Mouse (Mus musculus) spleen, embryonic (tissue): ENCODE measurements around the gene Gm20388.

ENCODE experiments used
- CTCF ChIA-PET: fragments of 350-600 bp; sonication (Branson Sonifier 250); formaldehyde crosslinking; loops from one replicate; lab custom pipeline; 2022; lab: Charles Lee

Gene Gm20388

GRCm38 (mm10) chr8:122262835-122263234, 2352.2 kb downstream of the Gm20388 start:
- CTCF ChIA-PET, result no interaction called here

DNA sequence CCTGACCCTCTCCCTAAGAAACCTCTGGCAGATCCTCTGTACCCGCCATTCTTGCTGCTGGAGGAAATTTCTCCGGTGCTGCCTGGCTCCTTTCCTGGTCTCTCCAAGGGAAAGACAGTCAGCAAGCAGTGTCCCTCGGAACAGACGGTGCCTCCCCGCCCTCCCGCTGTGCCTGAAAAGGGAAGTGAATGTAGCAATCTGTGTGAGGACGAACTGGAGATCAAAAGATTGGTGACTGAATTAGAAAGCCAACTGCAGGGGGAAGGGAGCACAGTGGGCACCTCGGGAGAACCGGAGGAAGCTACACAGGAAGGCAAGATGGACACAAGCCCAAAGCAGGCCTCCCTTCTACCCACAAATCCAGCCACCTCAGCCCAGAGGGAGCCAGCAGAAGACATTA, 2353.6 kb downstream of the Gm20388 start:
- CTCF ChIA-PET, result interaction anchor here (0.8 kb wide), 1 partner anchor 67 kb away, joined by 3 read pairs; no protein-coding TSS in a partner anchor

- CTCF ChIA-PET, result no interaction called here
Observed at GRCm38 (mm10) chr8:122265522-122265921, 2354.9 kb downstream of the Gm20388 start.

DNA sequence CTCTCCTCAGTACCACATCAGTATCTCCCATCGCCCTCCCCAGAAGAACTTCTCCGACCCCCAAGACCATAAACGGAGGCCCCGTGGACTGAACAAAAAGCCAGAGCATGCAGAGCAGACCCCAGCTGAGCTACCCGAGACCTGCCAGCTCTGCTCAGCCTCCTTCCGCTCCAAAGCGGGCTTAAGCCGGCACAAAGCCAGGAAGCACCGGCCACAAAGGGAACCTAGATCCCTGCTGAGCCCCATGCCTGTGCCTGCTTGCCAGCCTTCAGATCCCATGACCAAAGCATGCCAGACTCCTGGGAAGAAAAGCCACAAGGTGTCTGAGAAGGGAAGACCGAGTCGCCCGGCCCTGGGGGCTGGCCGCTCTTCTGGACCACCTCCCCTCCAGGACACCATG, 2356.2 kb downstream of the Gm20388 start:
- CTCF ChIA-PET, result no interaction called here

DNA sequence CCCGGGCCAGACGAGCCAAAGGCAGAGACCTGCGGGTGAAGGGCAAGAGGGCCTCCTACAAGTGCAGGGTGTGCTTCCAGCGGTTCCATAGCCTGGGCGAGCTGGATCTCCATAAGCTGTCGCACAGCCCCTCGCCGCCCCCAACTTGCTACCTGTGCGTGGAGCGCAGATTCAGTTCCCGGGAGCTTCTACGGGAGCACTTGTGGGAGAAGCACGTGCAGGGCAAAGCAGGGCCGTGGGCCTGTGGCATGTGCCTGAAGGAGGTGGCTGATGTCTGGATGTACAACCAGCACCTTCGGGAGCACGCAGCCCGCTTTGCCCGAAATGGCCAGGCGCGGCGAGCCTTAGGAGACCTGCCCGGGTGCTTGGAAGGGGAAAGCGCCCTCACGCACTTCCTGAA, 2358.2 kb downstream of the Gm20388 start:
- CTCF ChIA-PET, result no interaction called here

- CTCF ChIA-PET, result interaction anchor here (0.6 to 0.7 kb wide), 2 partner anchors 10 to 107 kb away, joined by 3 read pairs; partner anchors contain the start of gene Zc3h18
Observed at GRCm38 (mm10) chr8:122269404-122269803, 2358.8 kb downstream of the Gm20388 start.

- CTCF ChIA-PET, result interaction anchor here (0.6 to 0.8 kb wide), 2 partner anchors 82 to 1799 kb away, joined by 4 to 8 read pairs; no protein-coding TSS in a partner anchor
Observed at GRCm38 (mm10) chr8:122270555-122270954, 2359.9 kb downstream of the Gm20388 start.

DNA sequence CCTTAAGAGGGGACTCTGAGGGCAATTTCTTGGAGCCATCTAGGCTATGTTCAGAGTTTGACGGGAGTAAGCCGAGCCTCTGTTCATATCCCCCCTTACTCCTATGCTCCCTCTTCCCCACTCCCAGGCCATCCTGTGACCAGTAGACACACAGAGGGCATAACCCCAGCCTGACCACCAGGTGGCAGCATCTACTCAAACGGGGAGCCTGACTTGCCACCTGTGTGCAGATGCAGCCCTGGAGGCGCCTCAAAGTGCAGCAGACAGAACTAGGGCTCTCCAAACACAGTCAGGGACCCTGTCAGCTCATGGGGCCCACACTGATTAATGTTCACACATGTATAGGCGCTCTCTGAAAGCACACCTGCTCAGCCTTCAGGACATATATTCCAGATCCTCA, 2362.5 kb downstream of the Gm20388 start:
- CTCF ChIA-PET, result interaction anchor here (4.6 kb wide), 1 partner anchor 60 kb away, joined by 28 read pairs; no protein-coding TSS in a partner anchor

GRCm38 (mm10) chr8:122273826-122274225, 2363.2 kb downstream of the Gm20388 start:
- CTCF ChIA-PET, result interaction anchor here (4.6 kb wide), 1 partner anchor 59 kb away, joined by 28 read pairs; no protein-coding TSS in a partner anchor

DNA sequence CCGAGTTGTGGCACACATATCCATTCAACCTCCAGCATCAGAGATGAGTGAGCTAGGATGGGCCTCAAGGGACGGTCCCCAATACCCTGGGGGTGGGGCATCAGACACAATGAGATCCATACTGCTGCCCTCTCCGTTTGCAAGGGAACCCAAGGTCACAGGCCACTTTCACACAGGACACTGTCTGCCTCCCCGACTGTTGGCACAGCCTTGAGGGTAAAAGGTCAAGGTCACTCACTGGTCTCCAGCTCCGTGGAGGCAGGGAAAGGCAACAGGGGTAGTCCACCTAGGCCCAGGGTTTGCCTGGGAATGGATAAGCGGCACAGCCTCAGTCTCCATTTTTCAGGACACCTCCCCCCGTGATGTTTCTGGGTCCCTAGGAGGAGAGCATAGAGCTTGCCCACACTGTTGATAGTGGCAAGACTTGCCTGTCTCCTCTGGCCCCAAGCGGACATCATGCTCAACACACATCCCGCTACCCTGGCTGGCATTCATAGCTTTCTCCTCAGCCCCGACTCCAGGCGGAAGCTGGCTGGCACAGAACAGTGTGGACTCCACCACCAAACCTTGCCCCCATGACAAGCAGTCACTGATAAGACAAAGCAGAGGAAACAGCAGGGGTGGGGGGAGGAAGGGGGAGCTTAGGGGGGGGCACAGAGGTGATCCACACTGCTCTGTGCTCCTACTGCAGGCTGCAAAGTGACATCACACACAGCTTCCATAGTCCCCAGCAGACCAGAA, 2364.2 kb downstream of the Gm20388 start:
- CTCF ChIA-PET, result interaction anchor here (0.7 to 4.6 kb wide), 2 partner anchors 58 to 95 kb away, joined by 3 to 28 read pairs; no protein-coding TSS in a partner anchor

DNA sequence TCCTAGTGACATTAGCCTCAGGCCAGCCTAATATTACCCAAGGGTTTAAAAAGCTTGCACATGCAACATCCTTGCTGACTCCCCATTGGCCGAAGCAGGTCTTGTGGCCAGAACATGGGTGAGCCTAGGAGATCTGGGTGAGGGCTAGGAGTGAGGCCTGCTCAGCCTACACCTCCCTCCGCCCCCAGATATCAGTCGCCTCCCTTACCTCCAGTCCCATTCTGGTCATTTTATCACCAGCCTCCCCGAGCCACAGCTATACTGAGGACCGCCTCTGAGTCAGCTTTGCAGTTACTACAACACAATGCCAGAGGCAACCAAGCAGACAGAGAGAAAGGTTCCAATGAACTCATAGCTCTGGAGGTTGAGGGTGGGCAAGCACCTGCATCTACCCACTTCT, 2365.7 kb downstream of the Gm20388 start:
- CTCF ChIA-PET, result interaction anchor here (4.6 kb wide), 1 partner anchor 57 kb away, joined by 28 read pairs; no protein-coding TSS in a partner anchor

DNA sequence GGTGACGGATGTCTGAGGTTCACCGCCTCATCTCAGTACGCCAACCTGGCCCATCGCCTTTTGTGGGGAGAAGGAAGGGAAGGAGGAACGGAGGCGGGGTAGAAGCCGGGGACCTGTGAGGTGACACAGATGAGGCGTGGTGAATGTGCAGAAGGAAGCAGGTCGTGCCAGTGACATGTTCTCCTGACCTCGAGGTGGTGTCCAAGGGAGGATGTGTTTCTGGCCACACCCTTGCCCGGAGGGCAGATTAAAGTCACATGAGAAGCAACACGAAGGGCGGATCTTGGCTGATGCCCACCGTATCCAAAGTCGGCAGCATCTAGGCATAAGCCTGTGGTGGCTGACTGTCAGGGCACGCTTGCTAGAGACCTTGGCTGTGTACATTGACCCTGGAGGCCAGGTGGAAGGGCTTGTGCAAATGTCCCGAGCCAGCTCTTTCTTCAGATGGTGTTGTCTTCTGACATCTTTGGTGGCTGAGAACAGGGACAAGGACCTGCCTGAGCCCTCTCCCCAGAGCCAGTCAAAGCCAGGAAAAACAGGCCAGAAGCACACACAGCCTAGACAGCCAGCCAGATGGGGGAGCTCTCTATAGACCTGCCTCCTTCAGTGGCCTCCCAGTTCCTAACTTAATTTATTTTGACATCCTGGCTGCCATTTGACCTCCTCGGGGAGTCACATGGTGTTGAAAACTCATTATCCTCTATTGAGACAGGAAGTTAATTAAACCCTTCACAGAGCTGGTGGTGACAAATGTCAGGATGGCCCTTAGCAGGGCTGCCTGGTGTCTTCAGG, 2366.8 kb downstream of the Gm20388 start:
- CTCF ChIA-PET, result no interaction called here

DNA sequence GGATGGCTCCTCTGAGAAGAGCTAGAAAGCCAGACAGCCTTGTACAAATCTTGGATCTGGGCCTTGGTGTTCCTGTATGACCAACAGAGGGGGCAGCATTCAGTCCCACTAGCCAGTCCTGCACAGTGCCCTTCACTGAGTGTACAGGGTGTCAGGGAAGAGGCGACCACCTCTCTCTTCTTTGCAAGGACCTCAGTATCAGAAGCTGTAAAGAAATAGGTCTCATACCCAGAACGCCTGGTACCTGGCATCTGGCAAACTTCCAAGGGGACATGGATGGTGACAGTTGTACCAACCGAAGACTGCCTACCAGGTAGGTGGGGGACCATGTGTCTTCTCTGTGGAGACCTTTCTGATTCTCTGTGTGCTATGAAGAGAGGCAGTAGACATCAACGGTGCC, 2369.5 kb downstream of the Gm20388 start:
- CTCF ChIA-PET, result no interaction called here

- CTCF ChIA-PET, result no interaction called here
Observed at GRCm38 (mm10) chr8:122280588-122281316, 2370.1 kb downstream of the Gm20388 start.

GRCm38 (mm10) chr8:122281317-122282034, 2370.8 kb downstream of the Gm20388 start:
- CTCF ChIA-PET, result no interaction called here

DNA sequence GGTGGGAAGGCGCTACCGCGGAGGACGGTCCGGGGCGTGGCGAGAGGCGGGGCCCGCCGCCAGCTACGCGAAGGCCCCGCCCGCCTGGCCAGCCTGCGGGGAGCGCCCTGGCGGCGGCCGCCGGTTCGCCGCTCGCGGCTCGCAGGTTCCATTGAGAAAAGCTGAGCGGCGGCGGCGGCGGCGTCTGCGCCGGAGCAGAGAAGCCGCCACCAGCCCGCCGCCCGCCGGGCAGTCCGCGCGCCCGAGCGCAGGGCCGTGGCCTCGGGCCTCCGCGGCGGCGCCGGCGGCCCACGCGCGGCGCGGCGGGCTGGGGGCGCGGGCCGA, 2371.4 kb downstream of the Gm20388 start, which contains the start of gene Zfpm1:
Zfpm1 (plus strand) TSS at position 107 of the 324 bp plus-strand sequence.
- CTCF ChIA-PET, result no interaction called here

DNA sequence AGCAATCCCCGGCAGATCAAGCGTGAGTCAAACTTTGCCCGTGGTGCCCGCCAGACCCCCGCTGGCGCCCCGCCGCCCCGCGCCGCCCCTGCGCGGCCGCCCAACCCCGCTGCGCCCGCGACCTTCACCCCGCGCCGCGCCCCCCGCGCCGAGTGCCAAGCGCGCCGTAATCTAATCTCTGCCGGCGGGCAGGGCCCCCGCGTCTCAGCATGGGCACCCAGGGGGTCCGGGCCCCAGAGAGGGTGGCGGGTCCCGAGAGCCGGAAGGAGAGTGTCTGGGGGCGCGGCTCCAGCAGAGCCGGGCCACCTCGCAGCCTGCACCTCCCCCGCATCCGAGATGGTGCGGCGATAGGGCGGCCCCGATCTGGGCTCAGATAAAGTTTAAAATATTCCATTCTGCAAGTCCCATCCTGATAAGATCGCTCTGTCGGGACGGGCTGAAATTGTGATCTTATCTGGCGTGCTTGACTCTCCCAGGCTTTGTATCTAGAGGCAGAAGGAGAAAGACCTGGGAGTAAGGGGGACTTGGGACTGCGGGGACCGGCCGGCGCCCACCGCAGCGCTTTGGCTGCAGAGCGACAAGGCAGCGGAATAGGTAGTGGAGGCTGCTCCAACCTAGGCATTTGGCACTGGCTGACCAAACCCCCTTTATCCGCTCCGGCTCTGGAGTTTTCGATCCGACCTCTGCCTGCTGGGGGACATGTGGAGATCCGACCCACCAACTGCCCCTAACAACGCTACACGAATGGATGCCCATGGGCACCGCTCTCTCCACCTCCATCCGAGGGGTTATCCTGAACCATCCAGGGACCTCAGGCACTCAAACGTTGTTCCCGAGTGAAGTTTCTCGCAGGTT, 2372.1 kb downstream of the Gm20388 start:
- CTCF ChIA-PET, result no interaction called here

DNA sequence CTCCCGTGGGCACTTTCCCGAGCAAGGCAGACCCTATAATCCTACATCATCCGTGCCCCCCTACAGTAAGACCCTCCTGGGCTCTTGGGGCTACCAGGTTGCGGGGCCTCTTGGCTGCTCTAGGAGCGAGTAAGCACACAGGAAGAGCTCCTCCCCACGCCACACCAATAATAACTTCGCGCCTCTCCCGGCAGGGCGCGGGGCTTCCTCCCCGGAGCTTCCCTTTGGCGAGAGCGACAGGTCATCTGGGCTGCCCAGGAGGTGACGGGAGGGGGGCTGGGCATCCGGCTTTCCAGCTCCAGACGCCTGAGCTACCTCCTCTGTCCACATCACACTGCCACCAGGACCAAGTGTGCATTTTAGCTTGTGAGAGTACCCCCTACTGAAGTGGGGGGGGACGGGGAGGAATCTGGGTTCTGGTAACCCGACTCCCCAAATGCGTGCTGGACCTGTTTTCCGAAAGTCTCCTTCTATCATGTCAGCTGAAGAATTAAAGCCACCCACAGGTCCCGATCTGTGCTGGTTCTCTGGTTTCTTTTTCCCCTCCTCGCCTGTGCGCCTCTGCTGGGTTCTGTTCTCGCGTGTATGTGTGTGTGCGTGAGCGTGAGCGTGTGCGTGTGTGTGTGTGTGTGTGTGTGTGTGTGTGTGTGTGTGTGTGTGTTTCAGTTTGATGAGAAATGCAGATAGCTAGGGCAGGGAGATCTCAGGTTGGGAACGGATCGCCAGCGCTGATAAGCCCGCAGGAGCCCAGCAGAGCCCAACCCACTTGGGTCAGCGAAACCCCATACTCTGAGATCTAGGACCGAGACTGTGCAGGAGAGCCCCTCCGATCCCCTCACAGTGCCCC, 2372.9 kb downstream of the Gm20388 start:
- CTCF ChIA-PET, result interaction anchor here (1.3 kb wide), 1 partner anchor 10 kb away, joined by 3 read pairs; no protein-coding TSS in a partner anchor

DNA sequence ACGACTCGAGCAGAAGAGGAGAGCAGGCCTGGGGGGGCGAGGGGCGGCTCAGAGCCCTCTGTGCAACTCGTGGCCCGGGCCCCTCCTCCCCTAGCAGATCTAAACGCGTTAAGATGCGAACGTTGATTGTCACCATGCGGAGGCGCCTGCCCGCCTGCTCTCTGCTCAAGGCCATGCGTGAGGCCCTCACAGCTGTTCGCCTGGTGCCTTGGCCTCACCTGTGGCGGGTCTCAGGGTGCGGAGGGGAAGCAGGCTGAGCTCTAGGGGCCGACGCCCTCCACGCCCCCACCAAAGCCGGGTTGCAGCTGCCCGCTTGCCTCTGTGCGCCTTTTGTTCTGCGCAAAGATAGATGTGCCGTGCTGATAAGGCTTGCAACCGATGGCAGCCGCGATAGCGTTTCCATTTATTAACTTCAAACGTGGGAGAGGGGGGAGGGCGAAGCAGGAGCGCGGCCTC, 2373.6 kb downstream of the Gm20388 start:
- CTCF ChIA-PET, result interaction anchor here (1.3 kb wide), 1 partner anchor 9 kb away, joined by 3 read pairs; no protein-coding TSS in a partner anchor
